Mouse (Mus musculus) lung, postnatal 0 days (tissue): ENCODE data around the gene Map3k13. TPM values are rescaled to one million over a fixed set of nuclear protein-coding genes. Genes with fewer than 3 reads are reported as not detected.
"Not testable (repeated sequence)": the region's sequence is repeated elsewhere in the genome, so short reads cannot be mapped to it uniquely, and the experiment has no call there.

Source experiments
- ATAC-seq: fragments of 200-750 bp; cut with Nextera tagmentation; 2 replicates; pipeline ENCODE4 v1.8.0; 2017; ENCODE audit warnings: moderate library complexity
- DNase-seq: peaks from one replicate; pipeline ENCODE4 v3.0.0-alpha.2; 2016; ENCODE audit warnings: low spot score
- H3K27ac ChIP-seq: fragments of 300-500 bp; sonication (generic); 2 replicates; pipeline ENCODE4 v1.5.1; 2014; ENCODE audit warnings: antibody characterized with exemption, mild to moderate bottlenecking, low read length, mixed read lengths
- H3K27me3 ChIP-seq: fragments of 300-500 bp; sonication (generic); replicated peaks from 2 replicates; pipeline ENCODE4 v1.6.1; 2014; ENCODE audit warnings: low read length, mixed read lengths; ENCODE audit not compliant: insufficient read depth
- H3K36me3 ChIP-seq: fragments of 300-500 bp; sonication (generic); 2 replicates; pipeline ENCODE4 v1.6.1; 2014; ENCODE audit warnings: low read length, mixed read lengths; ENCODE audit not compliant: insufficient read depth
- H3K4me1 ChIP-seq: fragments of 300-500 bp; sonication (generic); 2 replicates; pipeline ENCODE4 v1.6.1; 2014; ENCODE audit warnings: antibody characterized with exemption, low read depth, low read length, mixed read lengths; ENCODE audit not compliant: insufficient read depth
- H3K4me2 ChIP-seq: fragments of 300-500 bp; sonication (generic); replicated peaks from 2 replicates; pipeline ENCODE4 v1.6.1; 2014; ENCODE audit warnings: low read depth, mild to moderate bottlenecking, low read length, moderate library complexity, mixed read lengths
- H3K4me3 ChIP-seq: fragments of 300-500 bp; sonication (generic); 2 replicates; pipeline ENCODE4 v1.5.1; 2014; ENCODE audit warnings: low read depth, low read length
- H3K9ac ChIP-seq: fragments of 300-500 bp; sonication (generic); replicated peaks from 2 replicates; pipeline ENCODE4 v1.6.1; 2014; ENCODE audit warnings: low read depth, mild to moderate bottlenecking
- H3K9me3 ChIP-seq: fragments of 300-500 bp; sonication (generic); 2 replicates; pipeline ENCODE4 v1.6.1; 2016; ENCODE audit warnings: low read length, mixed read lengths
- CTCF ChIP-seq: IDR thresholded peaks from 2 replicates; pipeline ENCODE4 v1.5.1; 2016; ENCODE audit warnings: antibody characterized with exemption, mild to moderate bottlenecking
- EP300 ChIP-seq: IDR thresholded peaks from 2 replicates; pipeline ENCODE4 v1.6.1; 2016; ENCODE audit warnings: antibody characterized with exemption, mild to moderate bottlenecking, control low read depth
- WGBS: fragments of 180-500 bp; shearing (Covaris S2); extraction: QIAGEN DNeasy Blood & Tissue Kit; methylation state at CpG from one replicate; pipeline ENCODE4 v1.1.7; 2014; 5-methylcytosine and 5-hydroxymethylcytosine counted together
- polyA plus RNA-seq: library from polyadenylated mRNA; unstranded; fragments of >200 nt; fragmentation: Nextera tagmentation; extraction: Ambion mirVana; gene quantifications from 2 replicates; pipeline ENCODE4 v1.2.1, GENCODE M21; 2015

Map3k13 gene
- polyA plus RNA-seq, 1 experiment from 2014 or later, result 0.37 TPM

DNA sequence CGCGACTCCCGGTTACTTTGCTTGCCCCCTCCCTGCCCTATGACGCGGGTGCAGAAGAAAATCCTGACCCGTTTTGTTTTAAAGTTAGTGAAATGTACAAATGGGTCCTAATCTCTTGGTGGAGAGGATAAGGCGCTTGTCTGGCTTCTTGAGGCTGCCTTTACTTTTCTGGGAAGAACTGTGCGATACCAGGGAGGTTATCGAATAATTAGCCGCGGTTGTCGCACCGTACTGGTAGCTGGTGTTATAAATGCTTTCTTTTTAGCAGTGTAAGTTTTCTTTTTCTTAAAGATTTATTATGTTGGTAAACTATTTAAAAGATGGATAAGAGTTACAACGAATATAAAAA lies 525 bp downstream of the Map3k13 start:
- no peak for DNase-seq
- no peaks in the 10 kb centered on the region for H3K4me1 ChIP-seq
- WGBS, result 1% methylated on average over 14 of the region's 14 CpGs
- peak overlapping the region; percentile 73 for H3K4me3 ChIP-seq
- H3K4me2 ChIP-seq, result peak overlapping the region; percentile 87
- ATAC-seq, result no peak
- TF ChIP-seq CTCF (no peak), EP300 (no peak)
- H3K9ac ChIP-seq, result peak overlapping the region; percentile 71
- no peaks in the 10 kb centered on the region for H3K36me3 ChIP-seq
- H3K27me3 ChIP-seq, result no peaks in the 10 kb centered on the region
- H3K9me3 ChIP-seq, result no peaks in the 10 kb centered on the region
- peak overlapping the region; percentile 80 for H3K27ac ChIP-seq

DNA sequence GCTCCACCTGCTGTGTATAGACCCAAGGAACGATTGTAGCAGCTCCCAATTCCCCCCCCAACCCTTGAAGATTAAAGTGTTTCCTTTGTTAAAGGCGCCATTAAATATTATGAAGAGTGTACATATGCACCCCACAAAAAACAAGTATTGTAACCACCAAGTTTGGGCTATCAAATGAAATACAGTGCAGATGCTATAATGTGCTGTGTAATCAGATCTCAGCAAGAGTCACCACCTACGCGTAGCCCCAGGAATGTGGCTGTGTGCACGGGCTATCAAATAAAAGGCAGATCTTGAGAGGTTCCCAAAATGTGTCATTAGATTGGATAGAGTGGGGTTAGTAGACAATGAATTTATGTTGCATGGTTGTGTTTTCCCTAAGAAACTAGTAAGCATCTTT lies 925 bp downstream of the Map3k13 start:
- TF ChIP-seq EP300 (no peak), CTCF (no peak)
- no peaks in the 10 kb centered on the region for H3K4me1 ChIP-seq
- peak overlapping the region; percentile 73 for H3K4me3 ChIP-seq
- no peaks in the 10 kb centered on the region for H3K36me3 ChIP-seq
- H3K27ac ChIP-seq, result no peak overlapping the region
- DNase-seq (no peak), ATAC-seq (no peak)
- H3K9ac ChIP-seq, result no peak overlapping the region
- 18% methylated on average over 5 of the region's 5 CpGs for WGBS
- H3K9me3 ChIP-seq, result no peaks in the 10 kb centered on the region
- no peaks in the 10 kb centered on the region for H3K27me3 ChIP-seq
- peak overlapping the region; percentile 87 for H3K4me2 ChIP-seq

DNA sequence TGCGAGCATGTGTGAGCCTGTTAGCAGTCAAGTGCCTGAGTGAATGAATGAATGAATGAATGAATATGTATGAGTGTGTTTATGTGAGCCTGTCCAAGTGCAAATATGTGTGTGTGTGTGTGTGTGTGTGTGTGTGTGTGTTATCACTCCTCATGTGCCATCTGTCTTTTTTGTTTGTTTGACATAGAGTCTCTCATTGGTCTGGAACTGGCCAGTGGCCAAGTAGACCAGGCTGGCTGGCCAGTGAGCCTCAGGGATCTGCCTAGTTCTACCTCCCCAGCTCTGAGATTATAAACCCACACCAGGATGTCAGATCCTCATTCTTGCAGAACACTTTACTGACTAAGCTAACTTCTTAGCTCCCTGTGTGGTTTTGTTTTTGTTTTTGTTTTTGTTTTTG lies 10.1 kb downstream of the Map3k13 start:
- no peak overlapping the region for H3K9ac ChIP-seq
- no peak overlapping the region for H3K4me3 ChIP-seq
- no peak for ATAC-seq
- no peaks in the 10 kb centered on the region for H3K9me3 ChIP-seq
- H3K4me2 ChIP-seq, result no peak overlapping the region
- 94% methylated on average over 1 of the region's 1 CpGs for WGBS
- no peaks in the 10 kb centered on the region for H3K4me1 ChIP-seq
- peaks cover 5% of the 10 kb centered on the region; the same call in 1 of the 2 replicates for H3K36me3 ChIP-seq
- TF ChIP-seq CTCF, result no peak
- TF ChIP-seq EP300, result no peak
- DNase-seq, result no peak
- H3K27ac ChIP-seq, result no peak overlapping the region
- no peaks in the 10 kb centered on the region for H3K27me3 ChIP-seq

DNA sequence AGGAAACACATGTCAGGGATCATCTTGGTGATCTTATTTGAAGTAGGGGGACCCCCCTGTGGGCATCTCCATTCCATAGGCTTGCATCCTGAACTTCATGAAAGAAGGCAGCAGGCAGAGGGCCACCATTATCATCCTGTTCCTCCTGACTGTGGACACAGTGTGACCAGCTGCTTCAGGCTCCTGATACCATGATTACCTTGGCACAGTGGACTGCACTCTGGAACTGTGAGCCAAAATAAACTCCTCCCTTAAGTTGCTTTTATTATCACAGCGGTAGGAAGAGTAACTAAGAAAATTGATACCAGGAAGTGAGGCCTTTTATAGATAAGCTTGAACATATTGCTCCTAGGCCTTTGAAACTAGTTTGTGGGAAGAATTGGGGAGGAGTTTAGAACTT lies 12.7 kb downstream of the Map3k13 start:
- no peaks in the 10 kb centered on the region for H3K27me3 ChIP-seq
- no peaks in the 10 kb centered on the region for H3K4me1 ChIP-seq
- TF ChIP-seq EP300 (no peak), CTCF (no peak)
- no peak overlapping the region for H3K27ac ChIP-seq
- no peak overlapping the region for H3K4me2 ChIP-seq
- DNase-seq (no peak), ATAC-seq (no peak)
- H3K9ac ChIP-seq, result no peak overlapping the region
- no peaks in the 10 kb centered on the region for H3K9me3 ChIP-seq
- peaks cover under 1% of the 10 kb centered on the region; the same call in 1 of the 2 replicates for H3K36me3 ChIP-seq
- H3K4me3 ChIP-seq, result no peak overlapping the region
- 77% methylated on average over 1 of the region's 1 CpGs for WGBS

DNA sequence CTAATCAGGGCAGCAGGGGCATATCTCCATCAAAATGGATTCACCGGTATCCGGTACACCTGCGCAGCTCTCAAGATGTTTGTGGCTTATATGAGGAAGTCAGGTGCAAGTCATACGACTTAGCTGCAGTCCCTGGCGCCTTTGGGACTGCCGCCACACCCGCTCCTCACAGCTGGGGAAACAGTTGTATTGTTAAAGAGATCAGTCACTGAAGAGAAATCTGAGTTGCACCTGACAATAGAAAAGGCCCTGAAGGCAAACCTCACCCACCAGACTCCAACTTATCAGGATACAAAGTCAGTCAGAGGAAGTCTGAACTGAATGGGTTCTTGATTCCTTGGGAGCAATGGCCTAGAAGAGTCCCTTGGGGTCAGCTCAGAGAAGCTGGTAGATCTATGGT lies 13.6 kb downstream of the Map3k13 start:
- DNase-seq, H3K9ac ChIP-seq, H3K4me1 ChIP-seq, H3K27ac ChIP-seq, H3K27me3 ChIP-seq, ATAC-seq, H3K36me3 ChIP-seq, H3K4me2 ChIP-seq, H3K4me3 ChIP-seq, H3K9me3 ChIP-seq: not testable (repeated sequence)
- 84% methylated on average over 7 of the region's 7 CpGs for WGBS

DNA sequence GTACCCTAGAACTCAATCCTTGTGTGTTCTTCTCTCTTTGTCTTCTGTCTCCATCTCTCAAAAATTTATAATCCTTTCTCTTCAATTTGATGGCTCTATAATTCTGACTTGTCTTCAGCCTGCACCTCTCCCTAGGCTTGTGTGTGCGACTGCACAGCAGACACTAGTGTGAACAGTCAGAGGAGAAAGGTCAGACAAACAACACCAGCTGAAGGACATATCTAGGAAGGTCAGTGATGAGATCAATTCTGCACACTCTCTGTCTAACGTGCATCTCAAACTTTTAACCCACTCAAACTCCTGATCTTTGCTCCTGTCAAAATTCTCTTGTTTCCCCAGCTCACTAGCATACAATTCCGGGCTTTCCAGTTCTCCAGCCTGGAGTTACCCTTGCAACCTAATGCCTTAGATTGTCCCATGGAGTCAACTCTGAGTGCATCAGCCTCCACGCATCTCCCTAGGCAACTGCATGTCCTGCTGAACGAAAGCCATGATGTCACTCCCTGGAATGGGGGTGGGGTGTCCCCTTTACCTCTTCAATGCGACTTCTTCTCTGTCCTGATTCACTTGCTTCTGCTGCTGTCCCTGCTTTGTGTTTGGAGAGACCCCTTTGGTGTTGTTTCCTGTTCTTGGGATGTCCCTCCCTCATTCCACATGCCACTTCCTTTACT lies 19.2 kb downstream of the Map3k13 start:
- DNase-seq (no peak), ATAC-seq (no peak)
- no peaks in the 10 kb centered on the region for H3K36me3 ChIP-seq
- no peak overlapping the region for H3K27ac ChIP-seq
- H3K27me3 ChIP-seq, result no peaks in the 10 kb centered on the region
- TF ChIP-seq EP300, result no peak
- no peaks in the 10 kb centered on the region for H3K9me3 ChIP-seq
- no peaks in the 10 kb centered on the region for H3K4me1 ChIP-seq
- H3K4me2 ChIP-seq, result no peak overlapping the region
- H3K9ac ChIP-seq, result no peak overlapping the region
- 53% methylated on average over 6 of the region's 6 CpGs for WGBS
- H3K4me3 ChIP-seq, result no peak overlapping the region
